Mouse (Mus musculus) midbrain, embryonic 11.5 days (tissue): ENCODE measurements around the gene Ap1m2. TPM values are rescaled to one million over a fixed set of nuclear protein-coding genes. Genes with fewer than 3 reads are reported as not detected.
A peak's percentile ranks its signal among the peaks of the same experiment; 100 is the strongest.
"Not testable (repeated sequence)": the region's sequence is repeated elsewhere in the genome, so short reads cannot be mapped to it uniquely, and the experiment has no call there.

ENCODE experiments used
- ATAC-seq: fragments of 200-750 bp; cut with Nextera tagmentation; 2 replicates; pipeline ENCODE4 v1.8.0; 2017; ENCODE audit warnings: moderate TSS enrichment, moderate library complexity; ENCODE audit not compliant: low FRiP score
- DNase-seq: peaks from one replicate; pipeline ENCODE4 v3.0.0; 2015; ENCODE audit warnings: low spot score; ENCODE audit errors: missing footprints
- H3K27ac ChIP-seq: fragments of 300-500 bp; sonication (generic); 2 replicates; pipeline ENCODE4 v1.5.1; 2014; ENCODE audit warnings: low read depth, low read length
- H3K27me3 ChIP-seq: fragments of 300-500 bp; sonication (generic); 2 replicates; pipeline ENCODE4 v1.6.1; 2014; ENCODE audit warnings: mild to moderate bottlenecking, low read length, moderate library complexity, mixed read lengths; ENCODE audit not compliant: control insufficient read depth, insufficient read depth
- H3K36me3 ChIP-seq: fragments of 300-500 bp; sonication (generic); 2 replicates; pipeline ENCODE4 v1.6.1; 2014; ENCODE audit warnings: mild to moderate bottlenecking, low read length, moderate library complexity, mixed read lengths; ENCODE audit not compliant: control insufficient read depth, insufficient read depth
- H3K4me1 ChIP-seq: fragments of 300-500 bp; sonication (generic); 2 replicates; pipeline ENCODE4 v1.6.1; 2014; ENCODE audit warnings: low read length; ENCODE audit not compliant: control insufficient read depth, insufficient read depth
- H3K4me2 ChIP-seq: fragments of 300-500 bp; sonication (generic); 2 replicates; pipeline ENCODE4 v1.6.1; 2014; ENCODE audit warnings: mild to moderate bottlenecking, moderate library complexity
- H3K4me3 ChIP-seq: fragments of 300-500 bp; sonication (generic); 2 replicates; pipeline ENCODE4 v1.5.1; 2014; ENCODE audit warnings: low read depth, low read length
- H3K9ac ChIP-seq: fragments of 300-500 bp; sonication (generic); 2 replicates; pipeline ENCODE4 v1.6.1; 2014; ENCODE audit warnings: low read length
- H3K9me3 ChIP-seq: fragments of 300-500 bp; sonication (generic); 2 replicates; pipeline ENCODE4 v1.6.1; 2016; ENCODE audit warnings: low read length; ENCODE audit not compliant: control insufficient read depth
- WGBS: fragments of 180-500 bp; shearing (Covaris S2); extraction: QIAGEN DNeasy Blood & Tissue Kit; methylation state at CpG from one replicate; pipeline ENCODE4 v1.1.7; 2014; 5-methylcytosine and 5-hydroxymethylcytosine counted together
- polyA plus RNA-seq: library from polyadenylated mRNA; unstranded; fragments of >200 nt; fragmentation: Nextera tagmentation; extraction: Ambion mirVana; gene quantifications from 2 replicates; pipeline ENCODE4 v1.2.1, GENCODE M21; 2014

Ap1m2 gene
- polyA plus RNA-seq, 1 experiment from 2014 or later: 0.68 TPM

DNA sequence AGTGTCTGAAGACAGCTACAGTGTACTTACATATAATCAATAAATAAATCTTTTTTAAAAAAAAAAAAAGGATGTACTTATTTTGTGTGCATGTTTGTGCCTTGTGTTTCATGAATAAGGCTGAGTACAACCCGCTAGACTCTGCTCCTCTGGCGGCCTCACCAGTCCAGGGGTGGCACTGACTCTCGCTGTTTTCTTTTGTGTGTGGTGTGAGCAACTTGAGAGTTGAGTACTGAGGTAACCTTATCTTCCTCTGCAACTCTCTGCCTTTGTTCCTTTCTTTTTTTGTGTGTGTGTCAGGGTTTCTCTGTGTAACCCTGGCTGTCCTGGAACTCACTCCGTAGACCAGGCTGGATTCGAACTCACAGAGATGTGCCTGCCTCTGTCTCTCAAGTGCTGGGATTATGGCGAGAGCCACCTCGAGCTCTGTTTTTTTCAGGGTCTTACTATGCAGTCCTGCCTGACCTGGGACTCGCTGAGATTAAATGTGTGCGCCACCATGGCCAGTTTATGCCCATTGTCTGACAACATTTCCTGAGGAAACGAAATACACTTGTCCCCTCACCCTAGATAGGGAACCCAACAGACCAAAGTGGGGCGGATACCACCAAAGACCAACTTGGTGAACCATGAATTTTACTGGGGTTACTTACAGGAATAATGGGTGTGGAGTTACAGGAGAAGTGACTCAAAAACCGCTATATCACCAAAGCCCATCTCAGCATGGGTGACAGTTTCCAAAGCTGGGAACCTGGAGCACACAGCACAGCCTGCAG, 19.4 kb upstream of the Ap1m2 start:
- Histone ChIP-seq H3K27ac (no peak overlapping the region), H3K9me3 (no peaks in the 10 kb centered on the region), H3K9ac (no peak overlapping the region), H3K4me3 (no peak overlapping the region), H3K4me1 (no peaks in the 10 kb centered on the region; the same call in 1 of the 2 replicates), H3K4me2 (no peak overlapping the region), H3K27me3 (no peaks in the 10 kb centered on the region), H3K36me3 (no peaks in the 10 kb centered on the region)
- DNase-seq (no peak), ATAC-seq (no peak)
- WGBS: 87% methylated on average over 12 of the region's 12 CpGs

DNA sequence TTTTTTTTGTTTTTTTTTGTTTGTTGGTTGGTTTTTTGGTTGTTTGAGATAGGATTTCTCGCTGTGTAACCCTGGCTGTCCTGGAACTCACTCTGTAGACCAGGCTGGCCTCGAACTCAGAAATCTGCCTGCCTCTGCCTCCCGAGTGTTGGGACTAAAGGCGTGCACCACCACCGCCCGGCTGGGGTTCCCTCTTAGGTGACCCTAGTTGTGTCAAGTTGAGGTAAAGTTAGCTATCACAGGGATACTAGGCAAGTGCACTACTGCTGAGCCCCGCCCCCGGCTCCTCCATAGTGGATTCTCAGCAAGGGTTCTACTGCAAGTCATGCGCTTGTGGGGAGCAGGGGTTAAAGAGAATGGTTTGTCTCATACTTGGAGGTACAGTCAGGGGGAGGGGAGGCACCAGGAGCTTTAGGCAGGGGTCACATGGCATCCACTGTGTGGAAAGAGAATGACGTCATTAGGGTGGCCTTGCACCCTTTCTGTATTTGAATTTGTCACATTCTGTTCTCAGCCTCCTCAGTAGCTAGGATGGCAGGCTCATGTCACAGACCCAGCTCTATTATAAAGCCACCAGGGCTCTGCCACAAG, 17.7 kb upstream of the Ap1m2 start:
- Histone ChIP-seq H3K4me2 (no peak overlapping the region), H3K4me3 (no peak overlapping the region), H3K4me1 (no peaks in the 10 kb centered on the region; the same call in 1 of the 2 replicates), H3K9ac (no peak overlapping the region), H3K36me3 (peaks cover 2% of the 10 kb centered on the region; the same call in 1 of the 2 replicates), H3K27me3 (no peaks in the 10 kb centered on the region), H3K27ac (no peak overlapping the region), H3K9me3 (no peaks in the 10 kb centered on the region)
- ATAC-seq: no peak
- 91% methylated on average over 10 of the region's 10 CpGs for WGBS
- DNase-seq: no peak

DNA sequence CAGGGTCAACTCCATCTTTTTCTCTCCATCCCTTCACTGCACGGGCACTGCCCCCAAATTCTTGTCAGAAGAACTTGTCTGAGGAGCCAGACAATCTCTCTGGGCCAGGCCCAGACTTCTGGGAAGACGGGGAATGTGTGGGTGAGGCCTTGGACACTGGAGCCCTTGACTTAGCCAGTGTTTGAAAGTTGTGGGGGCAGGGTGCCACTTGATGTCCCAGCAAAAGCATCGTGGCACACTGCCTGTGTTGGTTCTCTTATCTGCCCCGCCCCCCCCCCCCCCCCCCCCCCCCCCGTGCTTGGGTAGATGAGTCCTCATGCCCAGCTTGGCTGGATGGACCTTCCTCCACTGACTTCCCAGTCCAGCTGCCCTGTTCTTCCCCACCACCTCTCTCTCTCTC, 16.9 kb upstream of the Ap1m2 start:
- DNase-seq (no peak), ATAC-seq (no peak)
- whole genome bisulfite sequencing: 56% methylated on average over 4 of the region's 5 CpGs
- no peaks in the 10 kb centered on the region for H3K9me3 ChIP-seq
- H3K4me1 ChIP-seq: no peaks in the 10 kb centered on the region; the same call in 1 of the 2 replicates
- no peak overlapping the region for H3K4me2 ChIP-seq
- H3K27me3 ChIP-seq: no peaks in the 10 kb centered on the region
- H3K9ac ChIP-seq: no peak overlapping the region
- no peak overlapping the region for H3K27ac ChIP-seq
- no peak overlapping the region for H3K4me3 ChIP-seq
- H3K36me3 ChIP-seq: peaks cover 3% of the 10 kb centered on the region; the same call in 1 of the 2 replicates

DNA sequence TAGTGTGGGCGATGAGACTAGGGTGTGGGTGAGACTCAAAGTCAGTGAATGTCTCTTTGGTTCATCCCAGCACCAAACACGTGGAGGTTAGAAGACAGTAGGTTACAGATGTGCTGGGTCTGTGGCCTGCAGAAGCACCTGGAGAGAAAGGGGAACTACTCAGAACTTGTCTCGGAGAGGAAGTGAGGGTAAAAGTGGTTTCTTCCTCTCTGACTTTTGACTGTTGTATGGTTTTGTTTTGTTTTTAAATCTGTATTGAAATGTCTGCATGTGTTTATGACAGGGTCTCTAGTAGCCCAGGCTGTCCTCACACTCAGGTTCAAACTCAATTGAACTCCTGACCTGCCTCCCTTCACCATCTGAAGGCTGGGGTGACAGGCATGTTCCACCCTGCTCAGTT, 15.9 kb upstream of the Ap1m2 start:
- WGBS: 84% methylated on average over 3 of the region's 3 CpGs
- Histone ChIP-seq H3K4me1 (no peaks in the 10 kb centered on the region; the same call in 1 of the 2 replicates), H3K4me2 (no peak overlapping the region), H3K9ac (no peak overlapping the region), H3K4me3 (no peak overlapping the region), H3K27me3 (no peaks in the 10 kb centered on the region), H3K36me3 (peaks cover 3% of the 10 kb centered on the region; the same call in 1 of the 2 replicates), H3K27ac (no peak overlapping the region), H3K9me3 (no peaks in the 10 kb centered on the region)
- DNase-seq (no peak), ATAC-seq (no peak)

DNA sequence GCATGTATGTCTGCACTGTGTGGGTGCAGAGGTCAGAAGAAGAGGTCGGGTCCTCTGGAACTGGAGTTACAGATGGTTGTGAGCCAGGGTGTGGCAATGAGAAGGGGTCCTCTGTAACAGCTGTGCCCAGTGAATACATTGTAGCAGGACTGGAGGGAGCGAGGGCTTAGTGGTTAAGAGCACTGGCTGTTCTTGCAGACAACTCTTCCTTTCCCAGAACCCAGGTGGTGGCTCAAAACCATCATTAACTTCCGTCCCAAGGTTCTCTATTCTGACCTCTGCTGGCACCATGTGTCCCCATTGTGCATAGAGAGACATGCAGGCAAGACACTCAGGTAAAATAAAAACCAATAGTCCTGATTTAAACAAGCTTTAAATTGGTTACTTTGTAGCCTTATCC, 15.4 kb upstream of the Ap1m2 start:
- no peak for ATAC-seq
- DNase-seq: no peak
- Histone ChIP-seq H3K9ac (no peak overlapping the region), H3K4me2 (no peak overlapping the region), H3K27ac (no peak overlapping the region), H3K9me3 (no peaks in the 10 kb centered on the region), H3K4me1 (no peaks in the 10 kb centered on the region; the same call in 1 of the 2 replicates), H3K4me3 (no peak overlapping the region), H3K36me3 (peaks cover 3% of the 10 kb centered on the region; the same call in 1 of the 2 replicates), H3K27me3 (no peaks in the 10 kb centered on the region)
- WGBS: 74% methylated on average over 3 of the region's 3 CpGs

DNA sequence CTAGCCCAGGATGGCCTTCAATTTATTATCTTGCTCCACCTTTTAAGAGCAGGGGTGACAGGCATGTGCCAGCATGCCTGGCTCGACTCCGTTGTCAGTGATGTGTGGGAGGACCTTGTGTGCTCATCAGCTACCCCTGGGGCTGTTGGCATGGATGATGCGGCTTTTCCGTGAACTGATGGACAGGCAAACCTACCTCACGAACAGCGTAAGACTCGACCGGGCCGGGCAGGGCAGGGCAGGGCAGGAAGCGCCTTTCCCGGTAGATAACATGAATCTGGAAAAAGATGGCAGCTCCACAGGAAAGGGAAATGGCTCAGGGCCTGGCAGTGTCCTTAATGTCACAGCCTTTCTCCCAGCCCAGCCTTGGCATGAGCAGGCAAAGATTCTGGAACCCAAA, 12.1 kb upstream of the Ap1m2 start:
- no peak overlapping the region for H3K4me3 ChIP-seq
- H3K4me1 ChIP-seq: peaks cover 11% of the 10 kb centered on the region
- no peaks in the 10 kb centered on the region for H3K27me3 ChIP-seq
- 89% methylated on average over 11 of the region's 11 CpGs for WGBS
- ATAC-seq (no peak), DNase-seq (no peak)
- H3K36me3 ChIP-seq: peaks cover 3% of the 10 kb centered on the region; the same call in 1 of the 2 replicates
- H3K9me3 ChIP-seq: no peaks in the 10 kb centered on the region
- H3K9ac ChIP-seq: no peak overlapping the region
- no peak overlapping the region for H3K4me2 ChIP-seq
- no peak overlapping the region for H3K27ac ChIP-seq

DNA sequence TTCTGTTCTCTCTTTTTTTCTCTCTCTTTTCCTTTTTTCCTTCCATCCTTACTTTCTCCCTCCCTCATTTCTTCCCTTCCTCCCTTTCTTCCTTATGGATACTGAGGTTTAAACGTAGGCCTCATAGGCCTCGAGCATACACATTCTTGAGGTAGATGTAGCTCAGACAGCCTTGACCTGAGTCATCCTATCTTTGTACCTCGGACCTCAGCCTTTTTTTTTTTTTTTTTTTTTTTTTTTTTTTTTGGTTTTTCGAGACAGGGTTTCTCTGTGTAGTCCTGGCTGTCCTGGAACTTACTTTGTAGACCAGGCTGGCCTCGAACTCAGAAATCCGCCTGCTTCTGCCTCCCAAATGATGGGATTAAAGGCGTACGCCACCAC, 10.8 kb upstream of the Ap1m2 start:
- WGBS: 92% methylated on average over 8 of the region's 8 CpGs
- not testable (repeated sequence) for H3K27me3 ChIP-seq, H3K9me3 ChIP-seq, ATAC-seq, H3K4me3 ChIP-seq, H3K9ac ChIP-seq, H3K36me3 ChIP-seq, H3K4me2 ChIP-seq, H3K27ac ChIP-seq, DNase-seq
- H3K4me1 ChIP-seq: peaks cover 11% of the 10 kb centered on the region

DNA sequence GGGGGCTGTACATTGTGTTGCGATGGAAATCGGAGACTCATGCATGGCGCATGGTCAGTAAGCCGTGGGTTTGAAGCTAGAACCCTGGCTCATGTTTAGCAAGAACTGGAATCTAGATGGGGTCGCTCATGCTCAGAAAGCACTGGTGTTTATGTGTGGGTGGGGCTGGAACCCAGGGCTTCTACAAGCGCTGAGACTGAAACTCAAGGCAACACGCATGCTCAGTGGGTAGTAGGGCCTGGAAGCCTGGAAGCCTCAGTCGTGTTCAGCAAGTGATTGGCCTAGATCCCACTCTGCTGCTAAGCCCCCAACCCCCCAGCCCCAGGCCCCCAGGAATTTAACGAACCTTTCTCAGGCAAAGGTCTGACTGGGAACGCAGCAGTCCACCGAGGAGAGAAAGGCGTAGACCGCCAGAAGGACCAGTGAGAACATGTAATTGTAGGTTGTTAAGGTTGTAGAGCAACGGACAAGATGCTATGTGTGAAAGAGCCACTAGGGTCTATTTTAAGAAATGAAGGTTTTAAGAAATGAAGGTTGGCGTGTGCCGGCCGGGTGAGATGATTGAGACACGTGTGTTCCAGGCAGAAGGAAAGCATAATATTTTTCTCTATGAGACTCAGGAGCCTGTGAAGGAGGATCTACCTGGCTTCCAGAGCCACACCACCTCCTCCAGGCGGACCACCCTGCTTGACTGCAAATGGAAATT, 10.2 kb upstream of the Ap1m2 start:
- Histone ChIP-seq H3K4me2 (peak overlapping the region; percentile 96; the same call in 1 of the 2 replicates), H3K36me3 (peaks cover 3% of the 10 kb centered on the region; the same call in 1 of the 2 replicates), H3K9ac (no peak overlapping the region), H3K27me3 (no peaks in the 10 kb centered on the region), H3K4me3 (no peak overlapping the region), H3K9me3 (no peaks in the 10 kb centered on the region), H3K27ac (no peak overlapping the region), H3K4me1 (peaks cover 11% of the 10 kb centered on the region)
- WGBS: 89% methylated on average over 19 of the region's 19 CpGs
- ATAC-seq: no peak
- no peak for DNase-seq

DNA sequence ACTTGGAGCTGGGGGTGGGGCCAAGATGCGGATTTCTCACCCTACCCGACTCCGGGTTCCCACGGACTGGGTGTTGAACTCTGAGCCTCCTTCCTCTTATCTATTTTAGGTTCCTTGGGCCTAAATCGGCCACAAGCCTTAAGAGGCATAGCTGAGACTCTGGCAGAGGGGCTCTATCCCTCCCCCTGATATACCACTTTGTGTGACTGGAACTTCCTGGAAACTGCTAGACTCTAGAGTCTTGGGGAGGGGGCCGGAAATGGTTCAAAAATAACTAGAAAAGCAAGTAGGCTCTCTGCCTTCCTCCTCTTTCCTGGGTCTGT, 9.3 kb upstream of the Ap1m2 start:
- ATAC-seq (no peak), DNase-seq (no peak)
- peak overlapping the region; percentile 96 for H3K4me2 ChIP-seq
- peak overlapping the region; percentile 66 for H3K4me3 ChIP-seq
- no peaks in the 10 kb centered on the region for H3K27me3 ChIP-seq
- H3K9me3 ChIP-seq: no peaks in the 10 kb centered on the region
- peaks cover 11% of the 10 kb centered on the region for H3K4me1 ChIP-seq
- peaks cover 3% of the 10 kb centered on the region; the same call in 1 of the 2 replicates for H3K36me3 ChIP-seq
- 18% methylated on average over 6 of the region's 6 CpGs for WGBS
- H3K27ac ChIP-seq: no peak overlapping the region
- peak overlapping the region; percentile 81 for H3K9ac ChIP-seq
